Mouse (Mus musculus) liver, embryonic 11.5 days (tissue): ENCODE data around the gene Cabin1. TPM values are rescaled to one million over a fixed set of nuclear protein-coding genes. Genes with fewer than 3 reads are reported as not detected.

Experiments
- ATAC-seq: fragments of 200-750 bp; cut with Nextera tagmentation; replicated peaks from 2 replicates; pipeline ENCODE4 v1.8.0; 2017; ENCODE audit warnings: moderate number of reproducible peaks, mild to moderate bottlenecking, moderate TSS enrichment, moderate library complexity; ENCODE audit not compliant: low FRiP score
- DNase-seq: peaks from one replicate; pipeline ENCODE4 v3.0.0-alpha.2; 2017; ENCODE audit warnings: low spot score
- H3K27ac ChIP-seq: fragments of 300-500 bp; sonication (generic); 2 replicates; pipeline ENCODE4 v1.5.1; 2014; ENCODE audit warnings: mild to moderate bottlenecking, low read depth, low read length, control low read depth
- H3K27me3 ChIP-seq: fragments of 300-500 bp; sonication (generic); replicated peaks from 2 replicates; pipeline ENCODE4 v1.6.1; 2014; ENCODE audit warnings: low read length, mixed read lengths; ENCODE audit not compliant: control insufficient read depth, insufficient read depth
- H3K36me3 ChIP-seq: fragments of 300-500 bp; sonication (generic); 2 replicates; pipeline ENCODE4 v1.6.1; 2014; ENCODE audit warnings: mild to moderate bottlenecking, low read length, moderate library complexity, mixed read lengths; ENCODE audit not compliant: control insufficient read depth, insufficient read depth
- H3K4me1 ChIP-seq: fragments of 300-500 bp; sonication (generic); replicated peaks from 2 replicates; pipeline ENCODE4 v1.6.1; 2014; ENCODE audit warnings: low read length, mixed read lengths; ENCODE audit not compliant: control insufficient read depth, insufficient read depth
- H3K4me2 ChIP-seq: fragments of 300-500 bp; sonication (generic); 2 replicates; pipeline ENCODE4 v1.6.1; 2014; ENCODE audit warnings: mild to moderate bottlenecking, control low read depth, moderate library complexity
- H3K4me3 ChIP-seq: fragments of 300-500 bp; sonication (generic); 2 replicates; pipeline ENCODE4 v1.5.1; 2014; ENCODE audit warnings: low read depth, low read length, control low read depth
- H3K9ac ChIP-seq: fragments of 300-500 bp; sonication (generic); 2 replicates; pipeline ENCODE4 v1.6.1; 2014; ENCODE audit warnings: low read depth, low read length, control low read depth
- H3K9me3 ChIP-seq: fragments of 300-500 bp; sonication (generic); 2 replicates; pipeline ENCODE4 v1.6.1; 2016; ENCODE audit warnings: low read length, inconsistent platforms, mixed read lengths; ENCODE audit not compliant: control insufficient read depth
- WGBS: fragments of 180-500 bp; shearing (Covaris S2); extraction: QIAGEN DNeasy Blood & Tissue Kit; methylation state at CpG from one replicate; pipeline ENCODE4 v1.1.7; 2014; 5-methylcytosine and 5-hydroxymethylcytosine counted together
- polyA plus RNA-seq: library from polyadenylated mRNA; unstranded; fragments of >200 nt; fragmentation: Nextera tagmentation; extraction: Ambion mirVana; gene quantifications from 2 replicates; pipeline ENCODE4 v1.2.1, GENCODE M21; 2014

Gene Cabin1
- polyA plus RNA-seq, 1 experiment from 2014 or later, result 33.3 TPM

GRCm38 (mm10) chr10:75661381-75661780 is 102.8 kb downstream of the Cabin1 start:
- ATAC-seq (no peak), DNase-seq (no peak)
- Histone ChIP-seq H3K27me3 (0 out of 2 replicates have a peak, but pooled peaks cover 2% of the 10 kb centered on the region), H3K9ac (no peak overlapping the region), H3K9me3 (no peaks in the 10 kb centered on the region), H3K36me3 (peaks cover 45% of the 10 kb centered on the region), H3K27ac (no peak overlapping the region), H3K4me3 (no peak overlapping the region), H3K4me1 (no peaks in the 10 kb centered on the region), H3K4me2 (no peak overlapping the region)
- WGBS, result 89% methylated on average over 6 of the region's 6 CpGs

GRCm38 (mm10) chr10:75657772-75658171 is 106.4 kb downstream of the Cabin1 start:
- no peak for ATAC-seq
- no peak overlapping the region for H3K9ac ChIP-seq
- no peak overlapping the region for H3K4me2 ChIP-seq
- peaks cover 51% of the 10 kb centered on the region for H3K36me3 ChIP-seq
- WGBS, result 97% methylated on average over 7 of the region's 7 CpGs
- no peaks in the 10 kb centered on the region for H3K27me3 ChIP-seq
- H3K4me3 ChIP-seq, result no peak overlapping the region
- no peak for DNase-seq
- H3K4me1 ChIP-seq, result no peaks in the 10 kb centered on the region
- no peaks in the 10 kb centered on the region for H3K9me3 ChIP-seq
- H3K27ac ChIP-seq, result no peak overlapping the region

- no peak overlapping the region for H3K9ac ChIP-seq
- H3K4me2 ChIP-seq, result no peak overlapping the region
- peaks cover 51% of the 10 kb centered on the region for H3K36me3 ChIP-seq
- no peak overlapping the region for H3K4me3 ChIP-seq
- WGBS, result 93% methylated on average over 5 of the region's 5 CpGs
- H3K4me1 ChIP-seq, result no peaks in the 10 kb centered on the region
- ATAC-seq, result no peak
- no peaks in the 10 kb centered on the region for H3K27me3 ChIP-seq
- no peak overlapping the region for H3K27ac ChIP-seq
- DNase-seq, result no peak
- no peaks in the 10 kb centered on the region for H3K9me3 ChIP-seq
Measured at GRCm38 (mm10) chr10:75657165-75657564, 107.0 kb downstream of the Cabin1 start.

- no peak overlapping the region for H3K4me3 ChIP-seq
Measured at GRCm38 (mm10) chr10:75654053-75654452, 110.1 kb downstream of the Cabin1 start.

GRCm38 (mm10) chr10:75651381-75652068 is 112.6 kb downstream of the Cabin1 start:
- H3K4me1 ChIP-seq, result no peaks in the 10 kb centered on the region
- no peaks in the 10 kb centered on the region for H3K9me3 ChIP-seq
- H3K4me2 ChIP-seq, result no peak overlapping the region
- H3K9ac ChIP-seq, result no peak overlapping the region
- H3K27me3 ChIP-seq, result no peaks in the 10 kb centered on the region
- H3K27ac ChIP-seq, result no peak overlapping the region
- H3K4me3 ChIP-seq, result no peak overlapping the region
- no peak for DNase-seq
- WGBS, result 91% methylated on average over 16 of the region's 16 CpGs
- no peak for ATAC-seq
- H3K36me3 ChIP-seq, result peaks cover 32% of the 10 kb centered on the region

More at GRCm38 (mm10) chr10:75654053-75654452, 110.1 kb downstream of the Cabin1 start:
- H3K9ac ChIP-seq, result no peak overlapping the region
- H3K27me3 ChIP-seq, result no peaks in the 10 kb centered on the region
- no peak overlapping the region for H3K4me2 ChIP-seq
- H3K36me3 ChIP-seq, result peaks cover 47% of the 10 kb centered on the region
- H3K9me3 ChIP-seq, result no peaks in the 10 kb centered on the region
- ATAC-seq (no peak), DNase-seq (no peak)
- no peaks in the 10 kb centered on the region for H3K4me1 ChIP-seq
- WGBS, result 87% methylated on average over 4 of the region's 4 CpGs
- H3K27ac ChIP-seq, result no peak overlapping the region

- no peaks in the 10 kb centered on the region for H3K9me3 ChIP-seq
- peaks cover 24% of the 10 kb centered on the region for H3K36me3 ChIP-seq
- H3K4me1 ChIP-seq, result no peaks in the 10 kb centered on the region
- no peak overlapping the region for H3K27ac ChIP-seq
- H3K27me3 ChIP-seq, result no peaks in the 10 kb centered on the region
- H3K9ac ChIP-seq, result no peak overlapping the region
- DNase-seq (no peak), ATAC-seq (no peak)
- H3K4me2 ChIP-seq, result no peak overlapping the region
- 88% methylated on average over 6 of the region's 6 CpGs for WGBS
- no peak overlapping the region for H3K4me3 ChIP-seq
Measured at GRCm38 (mm10) chr10:75650306-75650902, 113.7 kb downstream of the Cabin1 start.

- H3K4me2 ChIP-seq, result no peak overlapping the region
- 91% methylated on average over 4 of the region's 4 CpGs for WGBS
- H3K9ac ChIP-seq, result no peak overlapping the region
- no peak for DNase-seq
- H3K9me3 ChIP-seq, result no peaks in the 10 kb centered on the region
- no peak for ATAC-seq
- no peaks in the 10 kb centered on the region for H3K4me1 ChIP-seq
- H3K36me3 ChIP-seq, result peaks cover 24% of the 10 kb centered on the region
- no peak overlapping the region for H3K27ac ChIP-seq
- no peaks in the 10 kb centered on the region for H3K27me3 ChIP-seq
- H3K4me3 ChIP-seq, result no peak overlapping the region
Measured at GRCm38 (mm10) chr10:75649406-75649995, 114.6 kb downstream of the Cabin1 start.

GRCm38 (mm10) chr10:75649001-75649400 is 115.1 kb downstream of the Cabin1 start:
- no peak overlapping the region for H3K27ac ChIP-seq
- no peaks in the 10 kb centered on the region for H3K9me3 ChIP-seq
- no peak overlapping the region for H3K4me2 ChIP-seq
- 84% methylated on average over 7 of the region's 7 CpGs for WGBS
- no peak overlapping the region for H3K9ac ChIP-seq
- no peak for DNase-seq
- peaks cover under 1% of the 10 kb centered on the region for H3K4me1 ChIP-seq
- no peak for ATAC-seq
- H3K4me3 ChIP-seq, result no peak overlapping the region
- no peaks in the 10 kb centered on the region for H3K27me3 ChIP-seq
- H3K36me3 ChIP-seq, result peaks cover 22% of the 10 kb centered on the region
